Mouse (Mus musculus): ENCODE results near the gene Icam5. TPM values are rescaled to one million over a fixed set of nuclear protein-coding genes. Genes with fewer than 3 reads are reported as not detected.

Icam5 gene
- total RNA-seq, 1 experiment from 2014 or later = not detected

DNA sequence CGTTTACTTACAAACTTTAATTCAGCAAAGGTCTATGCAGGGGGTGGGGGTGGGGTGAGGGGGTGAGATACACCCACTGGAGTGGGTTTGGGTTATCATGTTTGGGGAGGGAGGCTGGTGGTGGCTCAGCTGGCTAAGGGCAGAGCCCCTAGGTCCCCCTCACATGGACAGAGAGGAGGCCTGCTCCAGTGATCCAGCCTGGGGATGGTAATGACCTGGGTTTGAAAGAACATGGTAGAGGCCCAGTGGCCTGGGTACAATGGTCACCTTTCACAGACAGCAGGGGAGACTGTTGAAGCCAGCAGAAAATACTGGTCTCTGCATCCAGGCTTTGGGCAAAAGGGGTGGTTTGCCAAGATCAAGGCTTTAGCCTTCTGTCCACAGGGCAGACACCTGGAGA lies 42.3 kb downstream of the Icam5 start:
- ATAC-seq (replicated peaks; ENCODE audit: insufficient number of reproducible peaks, low FRiP score, low TSS enrichment, poor library complexity, severe bottlenecking) = no peak

DNA sequence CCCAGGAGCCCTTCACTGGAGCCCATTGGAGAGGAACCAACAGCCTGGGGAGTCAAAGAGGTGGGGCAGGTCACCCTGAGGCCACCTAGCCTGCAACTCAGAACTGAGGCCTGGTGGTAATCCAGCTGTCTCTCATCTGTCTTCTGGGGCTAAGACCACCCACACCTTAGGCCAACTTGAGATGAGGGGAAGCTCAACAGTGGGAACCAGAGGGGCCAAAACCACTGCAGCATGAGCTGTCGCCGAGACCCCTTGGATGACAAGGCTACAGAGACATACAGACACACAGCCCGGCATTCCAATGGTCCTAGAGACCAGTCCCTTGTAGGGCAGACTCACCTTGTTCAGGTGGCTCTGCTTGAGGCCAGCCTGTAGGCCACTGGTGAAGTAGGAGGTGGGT lies 43.8 kb downstream of the Icam5 start:
- ATAC-seq (replicated peaks; ENCODE audit: insufficient number of reproducible peaks, low FRiP score, low TSS enrichment, poor library complexity, severe bottlenecking) = no peak

DNA sequence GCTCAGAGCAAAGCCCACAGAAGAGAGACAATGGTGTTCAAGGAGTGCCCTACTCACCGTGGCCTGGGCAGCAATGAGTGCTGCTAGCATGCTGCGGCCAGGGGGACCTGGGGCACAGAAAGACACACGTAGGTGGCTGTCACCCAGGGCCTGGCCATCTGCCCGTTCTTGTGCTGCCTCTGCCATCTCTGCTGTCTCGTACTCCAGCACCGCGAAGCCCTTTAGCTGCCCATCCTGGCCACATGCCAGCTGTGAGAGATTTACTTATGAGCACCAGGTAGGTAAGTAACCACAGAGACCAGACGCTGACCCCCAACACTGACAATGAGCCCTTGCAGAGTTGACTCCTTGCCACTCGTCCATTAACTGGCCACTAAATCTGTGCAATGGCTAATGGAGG lies 49.3 kb downstream of the Icam5 start:
- ATAC-seq (replicated peaks; ENCODE audit: insufficient number of reproducible peaks, low FRiP score, low TSS enrichment, poor library complexity, severe bottlenecking) = no peak

- no peak for ATAC-seq (replicated peaks; ENCODE audit: insufficient number of reproducible peaks, low FRiP score, low TSS enrichment, poor library complexity, severe bottlenecking)
Observed at GRCm38 (mm10) chr9:21083324-21083723, 51.5 kb downstream of the Icam5 start.

Other genes starting within 250 kb of the Icam5 start
- gene Col5a3, start 217.0 kb upstream of the Icam5 start, total RNA-seq (2017) = 0.11 TPM in 1 of 3 replicates, not detected in the others
- not detected in 3 replicates for gene Rdh8, start 213.6 kb upstream of the Icam5 start, total RNA-seq (2017)
- 5.2 to 12.0 TPM (median 11.8 TPM) in 3 replicates for gene A230050P20Rik, start 163.4 kb upstream of the Icam5 start, total RNA-seq (2017)
- gene Angptl6, start 152.3 kb upstream of the Icam5 start, total RNA-seq (2017) = 0.49 to 0.57 TPM in 2 of 3 replicates, not detected in the other
- gene Ppan, start 143.9 kb upstream of the Icam5 start, total RNA-seq (2017) = 24.4 to 44.1 TPM (median 26.9 TPM) in 3 replicates
- gene Eif3g, start 133.4 kb upstream of the Icam5 start, total RNA-seq (2017) = 87.5 to 120 TPM (median 97.3 TPM) in 3 replicates
- gene Dnmt1, start 72.2 kb upstream of the Icam5 start, total RNA-seq (2017) = 44.6 to 108 TPM (median 56.9 TPM) in 3 replicates
- gene S1pr2, start 55.3 kb upstream of the Icam5 start, total RNA-seq (2017) = 1.6 to 4.4 TPM (median 3.5 TPM) in 3 replicates
- gene Mrpl4, start 29.3 kb upstream of the Icam5 start, total RNA-seq (2017) = 21.9 to 41.1 TPM (median 25.6 TPM) in 3 replicates
- gene Icam1, start 16.1 kb upstream of the Icam5 start, total RNA-seq (2017) = 55.1 to 94.2 TPM (median 67.6 TPM) in 3 replicates
- gene Icam4, start 2.7 kb upstream of the Icam5 start, total RNA-seq (2017) = 1.6 to 3.0 TPM in 2 of 3 replicates, not detected in the other
- 0.49 TPM in 1 of 3 replicates, not detected in the others for gene Zglp1, start 35.0 kb downstream of the Icam5 start, total RNA-seq (2017)
- not detected in 3 replicates for gene Gm49373, start 41.0 kb downstream of the Icam5 start, total RNA-seq (2017)
- gene Fdx1l, start 41.5 kb downstream of the Icam5 start, total RNA-seq (2017) = 23.7 to 31.1 TPM (median 24.5 TPM) in 3 replicates
- gene Gm38431, start 59.9 kb downstream of the Icam5 start, total RNA-seq (2017) = 2.3 to 5.6 TPM in 2 of 3 replicates, not detected in the other
- gene Raver1, start 59.9 kb downstream of the Icam5 start, total RNA-seq (2017) = 8.1 to 18.1 TPM (median 12.9 TPM) in 3 replicates
- 38.4 to 87.0 TPM (median 42.5 TPM) in 3 replicates for gene Tyk2, start 99.2 kb downstream of the Icam5 start, total RNA-seq (2017)
- 174 to 287 TPM (median 193 TPM) in 3 replicates for gene Cdc37, start 117.9 kb downstream of the Icam5 start, total RNA-seq (2017)
- gene Pde4a, start 133.6 kb downstream of the Icam5 start, total RNA-seq (2017) = 2.1 to 5.6 TPM (median 2.5 TPM) in 3 replicates
- 21.7 to 32.5 TPM (median 22.1 TPM) in 3 replicates for gene Keap1, start 207.3 kb downstream of the Icam5 start, total RNA-seq (2017)
- gene S1pr5, start 216.4 kb downstream of the Icam5 start, total RNA-seq (2017) = 303 to 435 TPM (median 308 TPM) in 3 replicates
- 31.7 to 39.6 TPM (median 34.6 TPM) in 3 replicates for gene Atg4d, start 233.2 kb downstream of the Icam5 start, total RNA-seq (2017)